Mouse (Mus musculus) kidney, embryonic 15.5 days (tissue): ENCODE measurements around the gene Msx1. TPM values are rescaled to one million over a fixed set of nuclear protein-coding genes. Genes with fewer than 3 reads are reported as not detected.

ENCODE experiments used
- ATAC-seq: fragments of 200-750 bp; cut with Nextera tagmentation; replicated peaks from 2 replicates; pipeline ENCODE4 v1.8.0; 2017; ENCODE audit warnings: moderate TSS enrichment; ENCODE audit not compliant: low FRiP score
- H3K27ac ChIP-seq: fragments of 300-500 bp; sonication (generic); 2 replicates; pipeline ENCODE4 v1.5.1; 2015; ENCODE audit warnings: mild to moderate bottlenecking, inconsistent platforms
- H3K27me3 ChIP-seq: fragments of 300-500 bp; sonication (generic); 2 replicates; pipeline ENCODE4 v1.6.1; 2015; ENCODE audit warnings: inconsistent platforms
- H3K36me3 ChIP-seq: fragments of 300-500 bp; sonication (generic); 2 replicates; pipeline ENCODE4 v1.6.1; 2015; ENCODE audit warnings: inconsistent platforms
- H3K4me1 ChIP-seq: fragments of 300-500 bp; sonication (generic); 2 replicates; pipeline ENCODE4 v1.6.1; 2015; ENCODE audit warnings: inconsistent platforms
- H3K4me2 ChIP-seq: fragments of 300-500 bp; sonication (generic); 2 replicates; pipeline ENCODE4 v1.6.1; 2015; ENCODE audit warnings: moderate library complexity, mild to moderate bottlenecking, inconsistent platforms
- H3K4me3 ChIP-seq: fragments of 300-500 bp; sonication (generic); replicated peaks from 2 replicates; pipeline ENCODE4 v1.5.1; 2015; ENCODE audit warnings: mild to moderate bottlenecking, inconsistent platforms
- H3K9ac ChIP-seq: fragments of 300-500 bp; sonication (generic); 2 replicates; pipeline ENCODE4 v1.6.1; 2015; ENCODE audit warnings: mild to moderate bottlenecking, inconsistent platforms
- H3K9me3 ChIP-seq: fragments of 300-500 bp; sonication (generic); replicated peaks from 2 replicates; pipeline ENCODE4 v1.6.1; 2016; ENCODE audit warnings: inconsistent platforms
- WGBS: fragments of 180-500 bp; shearing (Covaris S2); methylation state at CpG from one replicate; pipeline ENCODE4 v1.1.7; 2015; ENCODE audit warnings: mixed read lengths; 5-methylcytosine and 5-hydroxymethylcytosine counted together
- polyA plus RNA-seq: library from polyadenylated mRNA; unstranded; fragments of >200 nt; fragmentation: Nextera tagmentation; extraction: Ambion mirVana; gene quantifications from 2 replicates; pipeline ENCODE4 v1.2.1, GENCODE M21; 2015

Msx1 gene
- polyA plus RNA-seq, 1 experiment from 2014 or later, result 2.9 TPM

GRCm38 (mm10) chr5:37825111-37825600 lies 773 bp upstream of the Msx1 start:
- no peak overlapping the region for H3K9ac ChIP-seq
- peaks cover 38% of the 10 kb centered on the region for H3K4me1 ChIP-seq
- no peak overlapping the region for H3K27ac ChIP-seq
- no peak overlapping the region for H3K4me2 ChIP-seq
- ATAC-seq, result no peak
- no peaks in the 10 kb centered on the region for H3K36me3 ChIP-seq
- no peaks in the 10 kb centered on the region for H3K9me3 ChIP-seq
- no peak overlapping the region for H3K4me3 ChIP-seq
- 4% methylated on average over 7 of the region's 7 CpGs for WGBS
- H3K27me3 ChIP-seq, result peaks cover 99% of the 10 kb centered on the region

GRCm38 (mm10) chr5:37823721-37824460 lies 492 bp downstream of the Msx1 start:
- Histone ChIP-seq H3K27ac (no peak overlapping the region), H3K9ac (peak overlapping the region; percentile 29; the same call in 1 of the 2 replicates), H3K4me1 (peaks cover 38% of the 10 kb centered on the region), H3K36me3 (no peaks in the 10 kb centered on the region), H3K4me3 (peak overlapping the region; percentile 48), H3K9me3 (no peaks in the 10 kb centered on the region), H3K4me2 (peak overlapping the region; percentile 83), H3K27me3 (peaks cover 99% of the 10 kb centered on the region)
- WGBS, result under 1% methylated on average over 58 of the region's 58 CpGs
- ATAC-seq, result peak; percentile 27; the same call in 1 of the 2 replicates

GRCm38 (mm10) chr5:37822791-37823720 lies 1.3 kb downstream of the Msx1 start:
- H3K4me2 ChIP-seq, result peak overlapping the region; percentile 83
- no peaks in the 10 kb centered on the region for H3K36me3 ChIP-seq
- no peak for ATAC-seq
- no peak overlapping the region for H3K27ac ChIP-seq
- peak overlapping the region; percentile 29; the same call in 1 of the 2 replicates for H3K9ac ChIP-seq
- H3K4me3 ChIP-seq, result peak overlapping the region; percentile 48
- WGBS, result under 1% methylated on average over 42 of the region's 42 CpGs
- H3K4me1 ChIP-seq, result peaks cover 41% of the 10 kb centered on the region
- H3K27me3 ChIP-seq, result peaks cover 99% of the 10 kb centered on the region
- H3K9me3 ChIP-seq, result no peaks in the 10 kb centered on the region

GRCm38 (mm10) chr5:37822116-37822707 lies 2.2 kb downstream of the Msx1 start:
- peaks cover 40% of the 10 kb centered on the region for H3K4me1 ChIP-seq
- no peaks in the 10 kb centered on the region for H3K9me3 ChIP-seq
- ATAC-seq, result no peak
- no peaks in the 10 kb centered on the region for H3K36me3 ChIP-seq
- H3K27ac ChIP-seq, result no peak overlapping the region
- peak overlapping the region; percentile 3; the same call in 1 of the 2 replicates for H3K4me3 ChIP-seq
- no peak overlapping the region for H3K9ac ChIP-seq
- H3K4me2 ChIP-seq, result no peak overlapping the region
- WGBS, result 10% methylated on average over 11 of the region's 11 CpGs
- peaks cover 99% of the 10 kb centered on the region for H3K27me3 ChIP-seq

GRCm38 (mm10) chr5:37821111-37821601 lies 3.2 kb downstream of the Msx1 start:
- Histone ChIP-seq H3K9me3 (no peaks in the 10 kb centered on the region), H3K4me3 (0 out of 2 replicates have a peak overlapping the region, but pooled peaks have one; percentile 10), H3K27ac (no peak overlapping the region), H3K27me3 (peaks cover 99% of the 10 kb centered on the region), H3K9ac (no peak overlapping the region), H3K4me1 (peaks cover 36% of the 10 kb centered on the region), H3K36me3 (no peaks in the 10 kb centered on the region), H3K4me2 (peak overlapping the region; percentile 30)
- WGBS, result 5% methylated on average over 27 of the region's 27 CpGs
- ATAC-seq, result no peak

- Histone ChIP-seq H3K4me2 (no peak overlapping the region), H3K9ac (no peak overlapping the region), H3K27me3 (peaks cover 99% of the 10 kb centered on the region), H3K27ac (no peak overlapping the region), H3K4me3 (no peak overlapping the region), H3K36me3 (no peaks in the 10 kb centered on the region), H3K4me1 (peaks cover 36% of the 10 kb centered on the region), H3K9me3 (no peaks in the 10 kb centered on the region)
- WGBS, result 18% methylated on average over 8 of the region's 8 CpGs
- ATAC-seq, result no peak
These were observed 3.7 kb downstream of the Msx1 start for GRCm38 (mm10) chr5:37820689-37821088.

GRCm38 (mm10) chr5:37819971-37820370 lies 4.4 kb downstream of the Msx1 start:
- 13% methylated on average over 3 of the region's 3 CpGs for WGBS
- peaks cover 36% of the 10 kb centered on the region for H3K4me1 ChIP-seq
- H3K27me3 ChIP-seq, result peaks cover 99% of the 10 kb centered on the region
- H3K9ac ChIP-seq, result no peak overlapping the region
- no peak overlapping the region for H3K27ac ChIP-seq
- no peaks in the 10 kb centered on the region for H3K36me3 ChIP-seq
- H3K4me2 ChIP-seq, result no peak overlapping the region
- H3K4me3 ChIP-seq, result no peak overlapping the region
- no peak for ATAC-seq
- no peaks in the 10 kb centered on the region for H3K9me3 ChIP-seq

- no peaks in the 10 kb centered on the region for H3K36me3 ChIP-seq
- no peak overlapping the region for H3K4me3 ChIP-seq
- H3K9ac ChIP-seq, result no peak overlapping the region
- WGBS, result 18% methylated on average over 5 of the region's 5 CpGs
- peaks cover 33% of the 10 kb centered on the region for H3K4me1 ChIP-seq
- H3K4me2 ChIP-seq, result no peak overlapping the region
- no peak overlapping the region for H3K27ac ChIP-seq
- H3K27me3 ChIP-seq, result peaks cover 99% of the 10 kb centered on the region
- no peak for ATAC-seq
- no peaks in the 10 kb centered on the region for H3K9me3 ChIP-seq
These were observed 4.8 kb downstream of the Msx1 start for GRCm38 (mm10) chr5:37819541-37819940.

- Histone ChIP-seq H3K4me2 (no peak overlapping the region), H3K27me3 (peaks cover 99% of the 10 kb centered on the region), H3K4me1 (peaks cover 24% of the 10 kb centered on the region), H3K9me3 (no peaks in the 10 kb centered on the region), H3K36me3 (no peaks in the 10 kb centered on the region), H3K9ac (no peak overlapping the region), H3K4me3 (no peak overlapping the region), H3K27ac (no peak overlapping the region)
- ATAC-seq, result no peak
- WGBS, result 4% methylated on average over 25 of the region's 25 CpGs
These were observed 5.7 kb downstream of the Msx1 start for GRCm38 (mm10) chr5:37818533-37819215.

GRCm38 (mm10) chr5:37817658-37818532 lies 6.5 kb downstream of the Msx1 start:
- Histone ChIP-seq H3K4me2 (no peak overlapping the region), H3K27ac (no peak overlapping the region), H3K9me3 (no peaks in the 10 kb centered on the region), H3K4me3 (no peak overlapping the region), H3K27me3 (peaks cover 99% of the 10 kb centered on the region), H3K9ac (no peak overlapping the region), H3K4me1 (peaks cover 17% of the 10 kb centered on the region), H3K36me3 (no peaks in the 10 kb centered on the region)
- no peak for ATAC-seq
- 3% methylated on average over 34 of the region's 34 CpGs for WGBS
